Mouse (Mus musculus) forebrain, embryonic 11.5 days (tissue): ENCODE data around the gene Nup98. TPM values are rescaled to one million over a fixed set of nuclear protein-coding genes. Genes with fewer than 3 reads are reported as not detected.

Source experiments
- ATAC-seq: fragments of 200-750 bp; cut with Nextera tagmentation; replicated peaks from 2 replicates; pipeline ENCODE4 v1.8.0; 2017; ENCODE audit warnings: moderate TSS enrichment; ENCODE audit not compliant: low FRiP score
- DNase-seq: peaks from one replicate; pipeline ENCODE4 v3.0.0-alpha.2; 2017; ENCODE audit warnings: low spot score
- H3K27ac ChIP-seq: fragments of 300-500 bp; sonication (generic); 2 replicates; pipeline ENCODE4 v1.5.1; 2014; ENCODE audit warnings: low read depth, low read length
- H3K27me3 ChIP-seq: fragments of 300-500 bp; sonication (generic); 2 replicates; pipeline ENCODE4 v1.6.1; 2014; ENCODE audit warnings: mild to moderate bottlenecking, low read length, mixed read lengths; ENCODE audit not compliant: control insufficient read depth, insufficient read depth
- H3K36me3 ChIP-seq: fragments of 300-500 bp; sonication (generic); 2 replicates; pipeline ENCODE4 v1.6.1; 2014; ENCODE audit warnings: mild to moderate bottlenecking, low read length, moderate library complexity, mixed read lengths; ENCODE audit not compliant: control insufficient read depth, insufficient read depth
- H3K4me1 ChIP-seq: fragments of 300-500 bp; sonication (generic); replicated peaks from 2 replicates; pipeline ENCODE4 v1.6.1; 2014; ENCODE audit warnings: low read length, mixed read lengths; ENCODE audit not compliant: control insufficient read depth, insufficient read depth
- H3K4me2 ChIP-seq: fragments of 300-500 bp; sonication (generic); 2 replicates; pipeline ENCODE4 v1.6.1; 2014; ENCODE audit warnings: low read depth, mild to moderate bottlenecking, low read length, moderate library complexity, mixed read lengths; ENCODE audit not compliant: severe bottlenecking
- H3K4me3 ChIP-seq: fragments of 300-500 bp; sonication (generic); 2 replicates; pipeline ENCODE4 v1.5.1; 2014; ENCODE audit warnings: low read depth, low read length
- H3K9ac ChIP-seq: fragments of 300-500 bp; sonication (generic); 2 replicates; pipeline ENCODE4 v1.6.1; 2014; ENCODE audit warnings: low read length
- H3K9me3 ChIP-seq: fragments of 300-500 bp; sonication (generic); 2 replicates; pipeline ENCODE4 v1.6.1; 2016; ENCODE audit warnings: low read length, mixed read lengths; ENCODE audit not compliant: control insufficient read depth
- WGBS: fragments of 180-500 bp; shearing (Covaris S2); extraction: QIAGEN DNeasy Blood & Tissue Kit; methylation state at CpG from one replicate; pipeline ENCODE4 v1.1.7; 2014; 5-methylcytosine and 5-hydroxymethylcytosine counted together
- polyA plus RNA-seq: library from polyadenylated mRNA; unstranded; fragments of >200 nt; fragmentation: Nextera tagmentation; extraction: Ambion mirVana; gene quantifications from 2 replicates; pipeline ENCODE4 v1.2.1, GENCODE M21; 2014

The Nup98 gene
- polyA plus RNA-seq, 1 experiment from 2014 or later = 50.0 TPM

DNA sequence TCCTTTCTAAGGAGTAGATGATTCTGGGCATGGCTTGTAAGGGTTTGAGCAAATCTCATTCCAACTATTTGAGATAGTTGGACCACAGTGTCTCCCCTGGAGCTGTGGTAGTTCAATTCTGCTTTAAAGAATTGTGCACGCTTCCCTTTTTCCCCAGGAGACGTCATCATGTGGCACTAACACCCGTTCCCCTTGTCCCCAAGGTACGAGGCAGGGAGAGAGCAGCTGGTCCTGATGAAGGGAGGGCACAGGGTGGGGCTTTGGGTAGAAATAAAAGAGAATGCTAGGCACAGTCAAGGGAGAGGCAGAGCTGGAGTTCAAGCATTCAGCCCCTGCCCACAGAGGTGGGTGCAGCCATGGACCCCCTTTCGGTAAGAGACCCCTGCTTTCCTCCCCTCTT is 127.2 kb downstream of the Nup98 start, which contains the start of gene Trpc2:
Gene Trpc2, plus strand, starts transcription at position 301 of the 400 bp plus-strand sequence.
- Histone ChIP-seq H3K9ac (no peak within 1 kb of the TSS), H3K4me2 (no peak within 1 kb of the TSS), H3K27ac (no peak within 1 kb of the TSS), H3K9me3 (no peaks in the 10 kb centered on the region), H3K36me3 (peaks cover 4% of the 10 kb centered on the region; the same call in 1 of the 2 replicates), H3K27me3 (no peaks in the 10 kb centered on the region), H3K4me3 (no peak within 1 kb of the TSS), H3K4me1 (no peaks in the 10 kb centered on the region)
- ATAC-seq (no peak), DNase-seq (no peak)
- 91% methylated on average over 5 of the region's 5 CpGs for WGBS

DNA sequence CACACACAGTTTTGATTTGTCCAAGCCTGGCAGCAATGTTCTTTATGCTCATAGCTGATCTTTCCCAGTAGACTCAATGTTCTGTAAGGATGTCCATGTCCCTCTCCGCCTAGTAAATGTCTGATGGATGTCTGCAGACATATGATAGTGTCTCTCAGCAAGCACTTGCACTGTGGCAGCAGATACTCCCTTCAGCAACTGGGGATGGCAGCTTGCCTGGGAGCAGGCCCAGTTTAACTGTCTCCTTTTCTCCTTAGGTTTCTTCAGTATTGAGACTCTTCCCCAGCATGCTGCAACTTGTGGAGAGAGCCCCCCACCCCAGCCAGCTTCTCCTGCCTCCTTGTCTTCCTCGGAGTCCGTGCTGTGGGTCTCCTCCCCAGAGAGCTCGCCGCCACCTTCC is 128.2 kb downstream of the Nup98 start:
- WGBS = 95% methylated on average over 5 of the region's 5 CpGs
- peaks cover 4% of the 10 kb centered on the region; the same call in 1 of the 2 replicates for H3K36me3 ChIP-seq
- DNase-seq = peak; percentile 35

DNA sequence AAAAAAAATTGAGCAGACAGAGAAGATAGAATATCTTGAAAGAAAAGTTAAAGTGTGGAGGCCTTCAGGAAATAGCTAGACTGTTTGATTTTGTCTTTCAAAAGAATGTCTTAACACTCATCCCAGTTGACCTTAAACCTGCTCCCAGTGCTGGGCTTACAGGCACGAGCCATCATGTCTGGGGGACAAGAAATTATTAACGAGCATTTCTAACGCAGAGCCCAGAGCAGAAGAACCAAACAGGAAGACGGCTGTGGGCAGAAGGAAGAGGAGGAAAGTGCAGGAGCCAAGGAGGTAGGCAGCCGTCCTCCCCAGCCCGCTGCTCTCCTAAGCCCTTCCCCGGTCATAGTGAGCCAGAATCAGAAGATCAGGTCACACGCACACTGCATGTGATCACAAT is 129.7 kb downstream of the Nup98 start:
- WGBS = 92% methylated on average over 8 of the region's 8 CpGs
- Histone ChIP-seq H3K4me2 (no peak overlapping the region), H3K4me3 (no peak overlapping the region), H3K4me1 (no peaks in the 10 kb centered on the region), H3K27ac (no peak overlapping the region), H3K9ac (no peak overlapping the region), H3K27me3 (no peaks in the 10 kb centered on the region), H3K36me3 (peaks cover 9% of the 10 kb centered on the region; the same call in 1 of the 2 replicates), H3K9me3 (no peaks in the 10 kb centered on the region)
- ATAC-seq = no peak
- DNase-seq = no peak

More for the DNA sequence above, 128.2 kb downstream of the Nup98 start:
- Histone ChIP-seq H3K27ac (no peak overlapping the region), H3K9ac (no peak overlapping the region), H3K27me3 (no peaks in the 10 kb centered on the region), H3K9me3 (no peaks in the 10 kb centered on the region), H3K4me2 (no peak overlapping the region), H3K4me1 (no peaks in the 10 kb centered on the region), H3K4me3 (no peak overlapping the region)
- no peak for ATAC-seq

DNA sequence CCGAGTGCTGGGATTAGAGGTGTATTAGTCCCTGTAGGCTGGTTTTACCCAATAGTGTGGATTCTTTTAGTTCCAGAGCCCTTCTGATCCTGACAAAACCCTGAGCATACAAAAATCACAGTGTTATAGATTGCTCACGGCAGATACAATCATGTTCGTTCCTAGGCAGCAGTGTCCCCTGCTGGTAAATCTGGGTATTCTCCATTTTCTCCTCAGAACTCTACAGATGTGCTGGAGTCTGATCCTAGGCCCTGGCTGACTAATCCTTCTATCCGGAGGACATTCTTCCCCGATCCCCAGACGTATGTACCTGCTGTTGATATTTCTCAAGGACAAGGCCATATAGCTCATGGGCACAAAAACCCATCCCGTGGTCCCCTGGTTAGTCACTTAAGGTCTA is 131.5 kb downstream of the Nup98 start:
- Histone ChIP-seq H3K4me2 (no peak overlapping the region), H3K27ac (no peak overlapping the region), H3K27me3 (no peaks in the 10 kb centered on the region), H3K9ac (no peak overlapping the region), H3K9me3 (no peaks in the 10 kb centered on the region), H3K4me1 (no peaks in the 10 kb centered on the region), H3K36me3 (peaks cover 11% of the 10 kb centered on the region; the same call in 1 of the 2 replicates), H3K4me3 (no peak overlapping the region)
- ATAC-seq (no peak), DNase-seq (no peak)
- 82% methylated on average over 7 of the region's 7 CpGs for WGBS

DNA sequence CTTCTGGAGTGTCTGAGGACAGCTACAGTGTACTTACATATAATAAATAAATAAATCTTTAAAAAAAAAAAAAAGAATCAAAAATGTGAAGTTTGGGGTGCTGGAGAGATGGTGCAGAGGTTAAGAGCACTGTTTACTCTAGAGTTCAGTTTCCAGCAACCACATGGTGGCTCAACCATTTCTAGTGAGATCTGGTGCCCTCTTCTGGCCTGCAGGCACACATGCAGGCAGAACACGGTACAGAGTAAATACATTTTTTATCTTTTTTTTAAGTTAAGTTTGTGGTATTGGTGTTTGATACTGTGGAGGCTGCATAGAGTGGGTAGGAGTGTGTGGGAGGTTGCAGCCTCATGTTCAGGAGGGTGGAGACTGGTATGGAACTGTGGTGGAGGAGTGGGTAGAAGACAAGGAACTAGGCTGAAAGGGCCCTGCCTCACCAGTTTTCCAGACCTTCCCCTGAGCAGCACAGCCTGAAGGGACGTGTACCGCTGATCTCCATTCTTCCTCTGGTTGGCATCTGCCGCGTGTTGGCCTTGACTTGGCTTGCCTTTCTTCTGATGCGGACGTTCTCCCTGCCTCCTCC is 133.2 kb downstream of the Nup98 start:
- no peak overlapping the region for H3K9ac ChIP-seq
- peaks cover 16% of the 10 kb centered on the region; the same call in 1 of the 2 replicates for H3K36me3 ChIP-seq
- no peak for DNase-seq
- H3K4me2 ChIP-seq = no peak overlapping the region
- WGBS = 83% methylated on average over 7 of the region's 7 CpGs
- H3K4me1 ChIP-seq = no peaks in the 10 kb centered on the region
- no peak overlapping the region for H3K4me3 ChIP-seq
- 0 out of 2 replicates have a peak, but pooled peaks have one; percentile 49 for ATAC-seq
- H3K9me3 ChIP-seq = no peaks in the 10 kb centered on the region
- H3K27ac ChIP-seq = no peak overlapping the region
- no peaks in the 10 kb centered on the region for H3K27me3 ChIP-seq

Other genes with a start within 250 kb of the Nup98 start
- 4.1 and 5.5 TPM in 2 replicates for gene Il18bp, start 191.5 kb downstream of the Nup98 start, polyA plus RNA-seq
- 30.2 and 31.9 TPM in 2 replicates for gene Rnf121, start 144.7 kb downstream of the Nup98 start, polyA plus RNA-seq
- gene Xndc1, start 144.7 kb downstream of the Nup98 start, polyA plus RNA-seq = 36.9 and 38.8 TPM in 2 replicates
- gene Xntrpc, start 144.5 kb downstream of the Nup98 start, polyA plus RNA-seq = 2.1 and 2.4 TPM in 2 replicates
- gene Trpc2, start 127.1 kb downstream of the Nup98 start, polyA plus RNA-seq = not detected in 2 replicates
- gene Art1, start 108.4 kb downstream of the Nup98 start, polyA plus RNA-seq = 0.52 and 0.89 TPM in 2 replicates
- gene Art5, start 100.7 kb downstream of the Nup98 start, polyA plus RNA-seq = 0.72 and 1.5 TPM in 2 replicates
- gene Chrna10, start 93.3 kb downstream of the Nup98 start, polyA plus RNA-seq = not detected in 2 replicates
- 54.5 and 58.8 TPM in 2 replicates for gene Pgap2, start within 50 bp of the Nup98 start, polyA plus RNA-seq
- gene Rhog, start 45.9 kb upstream of the Nup98 start, polyA plus RNA-seq = 32.2 and 37.2 TPM in 2 replicates
- 12.3 and 14.3 TPM in 2 replicates for gene Stim1, start 57.6 kb upstream of the Nup98 start, polyA plus RNA-seq
- gene Rrm1, start 231.5 kb upstream of the Nup98 start, polyA plus RNA-seq = 274 and 290 TPM in 2 replicates